Mouse (Mus musculus) 3134 (cell line): ENCODE measurements around the gene Scin.
"Not testable (repeated sequence)": the region's sequence is repeated elsewhere in the genome, so short reads cannot be mapped to it uniquely, and the experiment has no call there.

Experiments used
- DNase-seq: peaks from one replicate; pipeline ENCODE4 v3.0.0-alpha.2; 2011; ENCODE audit warnings: low spot score; ENCODE audit not compliant: insufficient read length; ENCODE audit errors: extremely low read depth

Scin gene

GRCm38 (mm10) chr12:40133573-40134271 lies at the start of gene Scin:
Scin (minus strand) TSS chr12:40134228.
- DNase-seq, result peak; percentile 10

- no peak for DNase-seq
These were observed 43.1 kb upstream of the Scin start for GRCm38 (mm10) chr12:40177089-40177488.

- DNase-seq, result no peak
These were observed 42.1 kb upstream of the Scin start for GRCm38 (mm10) chr12:40176158-40176557.

DNA sequence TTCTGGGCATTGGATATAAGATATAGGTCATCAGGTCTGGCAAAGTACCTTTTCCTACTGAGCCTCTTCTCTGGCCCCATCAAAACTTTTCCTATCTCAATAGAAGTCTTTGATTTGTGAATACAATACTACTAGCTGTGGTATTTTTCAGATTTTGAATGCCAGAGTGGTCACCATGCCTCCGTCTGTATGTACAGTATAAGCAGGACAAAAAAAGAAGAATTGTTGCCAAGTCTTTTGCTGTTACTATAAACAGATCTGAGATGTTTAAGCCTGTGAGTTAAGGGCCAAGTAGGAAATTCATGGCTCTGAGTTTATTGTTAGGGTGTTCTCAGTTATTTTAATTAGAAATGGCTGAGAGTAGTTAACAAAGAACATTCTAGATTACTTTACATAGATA lies 41.1 kb upstream of the Scin start:
- not testable (repeated sequence) for DNase-seq

DNA sequence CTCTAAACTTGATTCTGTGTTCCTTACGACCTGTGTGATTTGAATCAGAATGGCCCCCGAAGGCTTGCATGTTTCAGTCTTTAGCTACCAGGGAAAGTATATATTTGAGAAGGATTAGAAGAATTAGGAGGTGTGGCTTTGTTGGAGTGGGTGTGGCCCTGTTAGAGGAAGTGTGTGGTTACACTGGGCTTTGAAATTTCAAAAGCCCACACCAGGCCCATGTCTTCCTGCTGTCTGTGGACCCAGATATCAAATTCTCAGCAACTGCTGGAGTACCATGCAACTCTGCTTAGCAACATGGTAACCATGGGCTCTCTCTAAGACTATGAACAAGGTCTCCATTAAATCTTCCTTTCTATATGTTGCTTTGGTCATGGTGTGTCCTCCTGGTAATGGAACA lies 37.6 kb upstream of the Scin start:
- no peak for DNase-seq

GRCm38 (mm10) chr12:40169675-40170074 lies 35.6 kb upstream of the Scin start:
- DNase-seq, result no peak

GRCm38 (mm10) chr12:40164621-40165020 lies 30.6 kb upstream of the Scin start:
- no peak for DNase-seq

DNA sequence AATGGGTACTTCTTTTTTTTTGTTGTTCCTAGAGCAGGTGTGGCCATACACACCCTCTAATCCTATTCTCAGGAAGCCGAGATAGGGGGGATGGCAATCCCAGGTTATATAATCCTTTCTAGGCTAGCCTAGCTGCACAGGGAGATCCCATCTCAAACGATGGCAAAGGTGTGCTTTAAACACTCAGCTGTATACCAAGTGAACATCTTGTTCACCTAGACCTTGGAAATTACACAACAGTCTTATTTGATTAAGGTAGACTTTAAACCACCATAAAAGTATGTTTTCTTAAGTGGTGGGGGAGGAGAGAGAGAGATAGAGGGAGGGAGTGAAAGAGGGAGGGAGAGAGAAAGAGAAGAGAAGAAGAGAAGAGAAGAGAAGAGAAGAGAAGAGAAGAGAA lies 26.7 kb upstream of the Scin start:
- DNase-seq, result no peak

DNA sequence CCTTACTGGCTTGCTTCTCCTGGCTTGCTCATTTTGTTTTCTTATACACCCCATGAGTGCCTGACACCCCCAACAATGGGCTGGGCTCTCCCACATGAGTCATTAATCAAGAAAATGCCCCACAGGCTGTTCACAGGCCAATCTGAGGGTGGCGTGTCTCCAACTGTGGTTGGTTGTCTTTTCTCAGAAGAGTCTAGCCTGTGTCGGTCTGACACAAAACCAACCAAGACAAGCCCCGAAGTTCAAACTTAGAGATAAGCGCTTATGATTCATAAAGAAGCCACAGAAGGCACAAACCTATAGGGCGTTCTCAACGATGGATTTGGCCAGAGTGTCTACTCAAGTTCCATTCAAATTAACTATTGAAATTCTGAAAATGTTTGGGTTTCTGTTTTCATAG lies 20.2 kb upstream of the Scin start:
- no peak for DNase-seq

GRCm38 (mm10) chr12:40152353-40153069 lies 18.5 kb upstream of the Scin start:
- DNase-seq, result no peak

DNA sequence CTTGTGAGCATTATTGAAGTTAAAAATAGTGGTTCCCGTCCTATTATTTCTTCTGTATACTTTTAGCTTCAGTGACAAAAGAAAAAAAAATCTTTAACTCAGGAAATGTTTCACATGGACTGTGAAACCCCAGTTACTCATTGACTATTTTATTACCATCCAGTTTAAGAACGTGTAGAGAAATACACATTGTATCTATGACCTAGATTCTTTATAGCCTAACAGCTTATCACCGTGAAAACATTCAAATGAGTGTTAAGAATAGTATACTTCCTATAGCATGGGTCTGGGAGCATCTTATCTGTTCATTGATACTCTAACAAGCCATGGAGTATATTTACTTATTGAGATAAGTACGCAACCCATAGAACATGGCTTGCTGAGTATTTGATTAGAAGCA lies 13.3 kb upstream of the Scin start:
- DNase-seq, result no peak

DNA sequence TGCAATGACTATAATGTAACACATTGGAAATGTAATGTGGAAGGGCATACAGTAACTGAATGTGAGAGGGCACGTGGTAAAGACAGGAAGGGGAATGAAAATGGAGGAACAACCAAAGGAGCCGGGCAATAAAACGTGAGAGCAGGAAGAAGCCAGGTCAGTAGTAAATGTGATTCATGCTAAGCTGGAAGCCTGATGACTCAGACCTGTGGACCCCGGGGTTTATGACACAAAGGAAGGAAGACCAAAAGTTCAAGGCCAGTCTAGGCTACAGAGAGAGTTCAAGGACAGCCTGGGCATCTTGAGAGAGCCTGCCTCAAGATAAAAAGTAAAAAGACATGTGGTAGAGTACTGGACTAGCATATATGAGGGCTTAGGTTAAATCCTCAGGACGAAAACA lies 12.5 kb upstream of the Scin start:
- DNase-seq, result no peak

- DNase-seq, result no peak
These were observed 6.7 kb upstream of the Scin start for GRCm38 (mm10) chr12:40140706-40141105.

GRCm38 (mm10) chr12:40139484-40140245 lies 5.6 kb upstream of the Scin start:
- no peak for DNase-seq

GRCm38 (mm10) chr12:40134529-40134928 lies 501 bp upstream of the Scin start:
- DNase-seq, result no peak

GRCm38 (mm10) chr12:40133194-40133572 lies 845 bp downstream of the Scin start:
- DNase-seq, result no peak

DNA sequence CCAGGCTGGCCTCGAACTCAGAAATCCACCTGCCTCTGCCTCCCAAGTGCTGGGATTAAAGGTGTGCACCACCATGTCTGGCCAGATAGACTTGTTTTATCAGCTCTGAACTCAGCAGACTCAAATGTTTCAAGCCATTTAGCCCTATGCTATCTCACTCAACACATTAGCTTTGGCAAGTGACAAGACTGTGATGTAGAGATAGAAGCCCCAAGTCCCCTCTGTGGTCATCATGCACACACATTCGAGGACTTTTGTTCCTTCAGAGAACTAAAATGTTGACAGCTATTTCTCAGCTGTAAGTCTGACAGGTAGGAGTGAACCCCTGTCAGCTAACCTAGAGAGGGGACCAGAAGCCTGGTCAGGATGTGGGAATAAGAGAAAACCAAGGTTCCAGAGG lies 15.2 kb downstream of the Scin start:
- DNase-seq, result no peak

DNA sequence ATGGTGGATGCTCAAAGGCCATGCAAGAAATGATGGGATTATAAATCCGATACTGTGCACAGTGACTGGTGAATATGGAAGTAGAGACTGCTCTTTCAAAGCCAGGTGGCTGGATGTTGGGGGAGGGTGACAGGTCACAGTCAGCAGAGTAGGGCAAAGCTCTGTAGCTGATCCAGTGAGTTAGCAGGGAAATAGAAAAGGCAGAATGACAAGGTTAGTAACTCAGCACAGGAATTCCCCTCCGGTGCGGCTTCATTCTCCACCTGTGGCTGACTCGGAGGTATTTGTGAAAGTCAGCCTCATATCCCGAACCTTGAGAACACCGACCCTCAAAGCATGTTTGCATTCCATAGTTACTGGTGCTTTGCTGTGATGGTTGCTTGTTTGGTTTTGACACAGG lies 17.0 kb downstream of the Scin start:
- no peak for DNase-seq

DNA sequence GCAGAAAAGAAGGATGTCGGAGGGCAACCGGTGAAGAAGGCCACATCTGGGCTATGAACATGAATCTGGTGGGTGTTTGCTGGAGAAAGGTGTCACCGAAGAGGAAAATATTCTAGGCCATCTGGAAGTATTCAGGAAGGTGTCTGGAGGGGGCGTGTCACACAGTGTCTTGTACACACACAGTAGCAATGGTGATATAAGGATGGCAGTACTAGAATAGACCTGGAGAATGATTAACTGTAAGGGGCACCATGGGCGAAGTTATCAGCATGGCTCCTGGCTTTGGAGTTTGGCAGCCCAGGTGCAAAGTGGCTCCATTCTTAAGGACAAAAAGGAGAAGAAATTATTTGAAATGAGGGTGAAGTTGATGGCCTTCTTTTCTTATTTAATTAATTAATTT lies 17.8 kb downstream of the Scin start:
- DNase-seq, result no peak

DNA sequence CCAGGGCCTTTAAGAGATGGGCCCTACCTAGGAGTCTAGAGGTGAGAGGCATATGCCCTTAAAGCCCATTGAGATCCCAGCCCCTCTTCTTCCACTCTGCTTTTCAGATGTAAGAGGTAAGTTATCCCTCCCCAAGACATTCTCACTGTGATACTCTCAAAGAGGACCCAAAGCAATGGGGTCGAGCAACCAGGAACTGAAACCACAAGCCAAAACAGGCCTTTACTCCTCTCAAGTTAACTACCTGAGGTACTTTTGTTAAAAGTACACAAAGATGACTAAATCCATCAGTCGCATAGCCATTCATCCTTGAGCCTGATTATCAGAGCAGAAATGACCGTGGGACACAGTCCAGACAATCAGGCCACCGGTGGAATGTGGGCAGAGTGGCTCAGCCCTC lies 19.1 kb downstream of the Scin start:
- DNase-seq, result no peak

DNA sequence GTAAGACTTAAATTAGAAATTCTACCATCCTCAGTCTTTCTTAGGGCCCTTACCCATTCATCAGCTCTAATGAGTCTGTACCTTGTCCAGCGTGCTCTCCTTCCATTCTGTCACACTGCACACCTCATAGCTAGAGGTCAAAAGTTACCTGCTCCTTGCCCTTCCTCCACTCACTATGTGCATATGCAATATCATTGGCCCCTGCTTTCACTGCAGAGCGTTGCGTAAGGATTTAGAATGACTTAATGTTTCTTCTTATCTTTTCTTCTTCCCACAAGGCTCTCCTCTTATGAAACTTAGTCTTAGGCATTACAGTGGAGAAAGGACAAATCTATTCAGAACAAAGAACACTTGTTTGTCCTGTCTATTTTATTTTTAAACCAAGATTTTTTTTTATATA lies 20.0 kb downstream of the Scin start:
- DNase-seq, result no peak

DNA sequence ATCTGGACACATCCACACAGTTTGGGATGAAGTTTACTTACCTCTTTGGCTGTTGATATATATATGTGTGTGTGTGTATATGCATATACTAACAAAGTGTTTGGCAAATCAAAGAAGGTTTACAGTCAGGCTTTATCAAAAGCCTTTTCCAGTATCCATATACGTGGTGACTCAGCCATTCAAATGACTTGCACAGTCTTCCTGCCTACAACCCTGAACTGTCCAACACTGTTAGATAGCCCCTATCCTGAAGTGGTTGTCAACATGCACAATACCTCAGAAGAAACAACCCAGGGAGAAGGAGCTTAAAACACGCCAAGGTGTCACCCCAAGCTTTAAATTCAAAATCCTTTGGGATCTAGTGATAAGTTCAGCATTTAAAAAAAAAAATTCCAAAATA lies 20.4 kb downstream of the Scin start:
- no peak for DNase-seq
